Mouse (Mus musculus): ENCODE data around the gene Slc25a41. TPM values are rescaled to one million over a fixed set of nuclear protein-coding genes. Genes with fewer than 3 reads are reported as not detected.

Slc25a41 gene
- total RNA-seq, 4 experiments from 2014 or later: not detected

GRCm38 (mm10) chr17:56995046-56995445, 46.4 kb downstream of the Slc25a41 start:
- no peak for DNase-seq (ENCODE audit: low spot score in 2 of 2)

- no peak for DNase-seq (ENCODE audit: low spot score in 2 of 2)
Observed at GRCm38 (mm10) chr17:56990966-56991365, 50.5 kb downstream of the Slc25a41 start.

- DNase-seq (ENCODE audit: low spot score in 2 of 2): peak; percentile 88 to 91
Observed at GRCm38 (mm10) chr17:56990115-56990746, 51.2 kb downstream of the Slc25a41 start, which contains the start of gene Clpp. TSS of gene Clpp (plus strand) at chr17:56990305.

GRCm38 (mm10) chr17:56989467-56990114, 51.9 kb downstream of the Slc25a41 start:
- no peak for DNase-seq (ENCODE audit: low spot score in 2 of 2)

GRCm38 (mm10) chr17:56988921-56989430, 52.5 kb downstream of the Slc25a41 start:
- no peak for DNase-seq (ENCODE audit: low spot score in 2 of 2)

- DNase-seq (ENCODE audit: low spot score in 2 of 2): no peak
Observed at GRCm38 (mm10) chr17:56988441-56988840, 53.0 kb downstream of the Slc25a41 start.

- DNase-seq (ENCODE audit: low spot score in 2 of 2): no peak
Observed at GRCm38 (mm10) chr17:56986105-56986805, 55.2 kb downstream of the Slc25a41 start.

GRCm38 (mm10) chr17:56985656-56986055, 55.8 kb downstream of the Slc25a41 start:
- no peak for DNase-seq (ENCODE audit: low spot score in 2 of 2)

- DNase-seq (ENCODE audit: low spot score in 2 of 2): no peak
Observed at GRCm38 (mm10) chr17:56984886-56985285, 56.6 kb downstream of the Slc25a41 start.

Other genes starting within 250 kb of the Slc25a41 start
- 1 to 10 TPM; 1.8 to 3.6 (median 2.5) TPM for gene Rfx2, start 210.6 kb downstream of the Slc25a41 start, total RNA-seq (2022)
- not detected for gene Acsbg2, start 167.2 kb downstream of the Slc25a41 start, total RNA-seq (2022)
- not detected for gene 1700061G19Rik, start 166.2 kb downstream of the Slc25a41 start, total RNA-seq (2022)
- gene Mllt1, start 106.2 kb downstream of the Slc25a41 start, total RNA-seq (2022): 10 to 100 TPM; 19.5 to 24.2 (median 21.8) TPM
- gene Acer1, start 59.5 kb downstream of the Slc25a41 start, total RNA-seq (2022): not detected
- gene Clpp, start 51.3 kb downstream of the Slc25a41 start, total RNA-seq (2022): 10 to 100 TPM; 35.8 to 39.5 (median 37.5) TPM
- gene Alkbh7, start 44.3 kb downstream of the Slc25a41 start, total RNA-seq (2022): 10 to 100 TPM; 20.2 to 27.1 (median 21.9) TPM
- gene Pspn, start 41.6 kb downstream of the Slc25a41 start, total RNA-seq (2022): not detected
- gene Gtf2f1, start 30.4 kb downstream of the Slc25a41 start, total RNA-seq (2022): 10 to 100 TPM; 13.3 to 17.5 (median 15.5) TPM
- gene Gm17949, start 30.2 kb downstream of the Slc25a41 start, total RNA-seq (2022): under 1 TPM in 1 of 4 experiments, not detected in 3; 0.27 TPM
- gene Khsrp, start 10.1 kb downstream of the Slc25a41 start, total RNA-seq (2022): 10 to 100 TPM; 23.3 to 29.9 (median 27.2) TPM
- gene Crb3, start 17.5 kb upstream of the Slc25a41 start, total RNA-seq (2022): under 1 TPM in 1 of 4 experiments, not detected in 3; 0.34 TPM
- gene Slc25a23, start 18.2 kb upstream of the Slc25a41 start, total RNA-seq (2022): 10 to 100 TPM; 28.2 to 32.7 (median 31.3) TPM
- under 1 TPM in 3 of 4 experiments, not detected in 1; 0.12 to 0.52 (median 0.44) TPM for gene Dennd1c, start 36.9 kb upstream of the Slc25a41 start, total RNA-seq (2022)
- under 1 TPM; 0.53 to 0.88 (median 0.64) TPM for gene Tubb4a, start 46.1 kb upstream of the Slc25a41 start, total RNA-seq (2022)
- under 1 TPM in 1 of 4 experiments, not detected in 3; 0.38 TPM for gene Tnfsf9, start 63.7 kb upstream of the Slc25a41 start, total RNA-seq (2022)
- not detected for gene Cd70, start 108.1 kb upstream of the Slc25a41 start, total RNA-seq (2022)
- gene Tnfsf14, start 152.5 kb upstream of the Slc25a41 start, total RNA-seq (2022): not detected
- 10 to 100 TPM in 3 of 4 experiments, 1 to 10 TPM in 1; 8.4 to 33.5 (median 14.9) TPM for gene C3, start 186.5 kb upstream of the Slc25a41 start, total RNA-seq (2022)
- gene Gpr108, start 206.8 kb upstream of the Slc25a41 start, total RNA-seq (2022): 10 to 100 TPM; 24.3 to 28.1 (median 26.3) TPM
- 100 to 1,000 TPM; 169 to 191 (median 176) TPM for gene Trip10, start 207.8 kb upstream of the Slc25a41 start, total RNA-seq (2022)
- gene Vav1, start 237.4 kb upstream of the Slc25a41 start, total RNA-seq (2022): under 1 TPM; 0.17 to 0.48 (median 0.32) TPM